Mouse (Mus musculus) E14TG2a.4 (cell line): ENCODE data around the gene Zscan18.

Experiments used
- CTCF ChIP-seq: conservative IDR thresholded peaks from 2 replicates; pipeline ENCODE4 v1.5.1; 2014; ENCODE audit warnings: low read length
- POU5F1 ChIP-seq: IDR thresholded peaks from 2 replicates; pipeline ENCODE4 v1.6.1; 2014; ENCODE audit warnings: low read length, borderline replicate concordance

- 0 out of 2 replicates have a peak, but pooled peaks have one; percentile 4 for TF ChIP-seq CTCF
- no peak for TF ChIP-seq POU5F1
These were observed 12.1 kb upstream of the Zscan18 start for GRCm38 (mm10) chr7:12815566-12815965.
